Mouse (Mus musculus) CH12.LX (cell line): ENCODE results near the gene Spred2. TPM values are rescaled to one million over a fixed set of nuclear protein-coding genes. Genes with fewer than 3 reads are reported as not detected.

Experiments used
- DNase-seq: peaks from one replicate; pipeline ENCODE4 v3.0.0-alpha.2; 2013; ENCODE audit errors: extremely low read depth
- H3K27ac ChIP-seq: 2 replicates; pipeline ENCODE4 v1.5.1; 2012; ENCODE audit warnings: low read depth, mild to moderate bottlenecking, control low read depth, moderate library complexity; ENCODE audit not compliant: insufficient read depth
- H3K27me3 ChIP-seq: replicated peaks from 2 replicates; pipeline ENCODE3; 2012; ENCODE audit warnings: inconsistent platforms
- H3K36me3 ChIP-seq, 2 experiments: replicated peaks in 1 of 2; 2 replicates each; pipeline versions ENCODE3 to v1.6.1; 2012; ENCODE audit warnings: inconsistent platforms in 1 of 2, low read length in 1 of 2, mild to moderate bottlenecking in 1 of 2, mixed read lengths in 1 of 2, moderate library complexity in 1 of 2; ENCODE audit not compliant: control insufficient read depth in 1 of 2, insufficient read depth in 1 of 2
- H3K4me1 ChIP-seq, 2 experiments: 2 replicates each; pipeline ENCODE4 v1.6.1; 2012; ENCODE audit warnings: inconsistent platforms in 1 of 2, moderate library complexity in 1 of 2; ENCODE audit not compliant: insufficient read depth in 2 of 2, control insufficient read depth in 1 of 2
- H3K4me2 ChIP-seq: 2 replicates; pipeline ENCODE4 v1.6.1; 2012; ENCODE audit warnings: low read depth, mild to moderate bottlenecking, control low read depth; ENCODE audit not compliant: poor library complexity, insufficient read depth, severe bottlenecking
- H3K4me3 ChIP-seq, 3 experiments: fragments of 150-350 bp in 1 of 3; sonication (generic) in 1 of 3; replicated peaks in 1 of 3; 2 replicates each; pipeline versions ENCODE3 to v1.5.1; 2011 to 2012; ENCODE audit warnings: low read depth in 2 of 3, low read length in 2 of 3, mild to moderate bottlenecking in 2 of 3, moderate library complexity in 2 of 3, control low read depth in 1 of 3, improper control_type of control experiment in 1 of 3, inconsistent platforms in 1 of 3, mixed read lengths in 1 of 3; ENCODE audit not compliant: poor library complexity in 1 of 3
- H3K79me2 ChIP-seq: replicated peaks from 2 replicates; pipeline ENCODE4 v1.6.1; 2012; ENCODE audit warnings: mild to moderate bottlenecking, moderate library complexity; ENCODE audit not compliant: control insufficient read depth, poor library complexity, insufficient read depth, severe bottlenecking; ENCODE audit errors: extremely low read depth
- H3K9ac ChIP-seq: 2 replicates; pipeline ENCODE4 v1.6.1; 2012; ENCODE audit warnings: low read depth, mild to moderate bottlenecking, control low read depth, moderate library complexity; ENCODE audit not compliant: insufficient read depth
- H3K9me3 ChIP-seq: replicated peaks from 2 replicates; pipeline ENCODE3; 2012; ENCODE audit warnings: low read length, inconsistent platforms, mixed read lengths
- BHLHE40 ChIP-seq: IDR thresholded peaks from 2 replicates; pipeline ENCODE4 v1.6.1; 2011; ENCODE audit warnings: mild to moderate bottlenecking, low read depth, low read length, improper control_type of control experiment
- CHD1 ChIP-seq: IDR thresholded peaks from 2 replicates; pipeline ENCODE4 v1.6.1; 2012; ENCODE audit warnings: low read depth, low read length, improper control_type of control experiment, inconsistent platforms
- CHD2 ChIP-seq: IDR thresholded peaks from 2 replicates; pipeline ENCODE4 v1.6.1; 2011; ENCODE audit warnings: low read length, improper control_type of control experiment
- CTCF ChIP-seq, 2 experiments: IDR thresholded peaks in 1 of 2; conservative IDR thresholded peaks in 1 of 2; 2 replicates each; pipeline ENCODE4 v1.5.1; 2011 to 2012; ENCODE audit warnings: low read depth in 2 of 2, low read length in 2 of 2, improper control_type of control experiment in 1 of 2, inconsistent platforms in 1 of 2, mild to moderate bottlenecking in 1 of 2, moderate library complexity in 1 of 2
- ELF1 ChIP-seq: IDR thresholded peaks from 2 replicates; pipeline ENCODE4 v1.6.1; 2014; ENCODE audit warnings: low read depth, mild to moderate bottlenecking, inconsistent platforms, low read length, improper control_type of control experiment
- GABPA ChIP-seq: IDR thresholded peaks from 2 replicates; pipeline ENCODE4 v1.6.1; 2012; ENCODE audit warnings: low read depth, low read length, improper control_type of control experiment, inconsistent platforms; ENCODE audit not compliant: insufficient replicate concordance
- HCFC1 ChIP-seq: IDR thresholded peaks from 2 replicates; pipeline ENCODE4 v1.6.1; 2012; ENCODE audit warnings: low read depth, mild to moderate bottlenecking, inconsistent platforms, low read length, improper control_type of control experiment
- JUN ChIP-seq: IDR thresholded peaks from 2 replicates; pipeline ENCODE4 v1.6.1; 2011; ENCODE audit warnings: low read depth, mild to moderate bottlenecking, low read length, improper control_type of control experiment, moderate library complexity; ENCODE audit not compliant: insufficient read depth
- KAT2A ChIP-seq: IDR thresholded peaks from 2 replicates; pipeline ENCODE4 v1.6.1; 2012; ENCODE audit warnings: low read length, improper control_type of control experiment, inconsistent platforms; ENCODE audit not compliant: insufficient replicate concordance
- MAX ChIP-seq: IDR thresholded peaks from 2 replicates; pipeline ENCODE4 v1.6.1; 2011; ENCODE audit warnings: low read length, improper control_type of control experiment
- MAZ ChIP-seq: IDR thresholded peaks from 2 replicates; pipeline ENCODE4 v1.6.1; 2012; ENCODE audit warnings: low read depth, mild to moderate bottlenecking, inconsistent platforms, low read length, improper control_type of control experiment, moderate library complexity
- MEF2A ChIP-seq: IDR thresholded peaks from 2 replicates; pipeline ENCODE4 v1.6.1; 2014; ENCODE audit warnings: low read depth, mild to moderate bottlenecking, inconsistent platforms, low read length, improper control_type of control experiment, borderline replicate concordance
- MXI1 ChIP-seq: IDR thresholded peaks from 2 replicates; pipeline ENCODE4 v1.6.1; 2011; ENCODE audit warnings: mild to moderate bottlenecking, low read depth, low read length, improper control_type of control experiment
- RCOR1 ChIP-seq: conservative IDR thresholded peaks from 2 replicates; pipeline ENCODE4 v1.6.1; 2012; ENCODE audit warnings: low read depth, mild to moderate bottlenecking, inconsistent platforms, low read length, improper control_type of control experiment
- SIN3A ChIP-seq: IDR thresholded peaks from 2 replicates; pipeline ENCODE4 v1.6.1; 2012; ENCODE audit warnings: low read length, improper control_type of control experiment, inconsistent platforms
- USF2 ChIP-seq: conservative IDR thresholded peaks from 2 replicates; pipeline ENCODE4 v1.6.1; 2011; ENCODE audit warnings: low read depth, low read length, improper control_type of control experiment
- ZC3H11A ChIP-seq: IDR thresholded peaks from 2 replicates; pipeline ENCODE4 v1.6.1; 2012; ENCODE audit warnings: low read depth, mild to moderate bottlenecking, inconsistent platforms, low read length, improper control_type of control experiment
- ZKSCAN1 ChIP-seq: IDR thresholded peaks from 2 replicates; pipeline ENCODE4 v1.6.1; 2012; ENCODE audit warnings: low read depth, inconsistent platforms, low read length, improper control_type of control experiment, borderline replicate concordance
- ZMIZ1 ChIP-seq: IDR thresholded peaks from 2 replicates; pipeline ENCODE4 v1.6.1; 2012; ENCODE audit warnings: low read depth, mild to moderate bottlenecking, inconsistent platforms, low read length, improper control_type of control experiment
- dilution Hi-C: fragments of 300-500 bp; cut with MboI; formaldehyde crosslinking; loops from 2 replicates; pipeline ENCODE4 v1.14.3; 2020; ENCODE audit warnings: low sequenced_read_pairs; ENCODE audit not compliant: extremely low pct_unique_long_range_greater_than_20kb, extremely low pct_ligation_motif_present
- in situ Hi-C: fragments of 300-500 bp; cut with MboI; formaldehyde crosslinking; loops from 3 replicates; pipeline ENCODE4 v1.14.3; 2019; ENCODE audit warnings: low sequenced_read_pairs, low pct_ligation_motif_present, low pct_unique_long_range_greater_than_20kb, mixed read lengths
- polyA plus RNA-seq: library from polyadenylated mRNA; unstranded; fragments of >175 nt; gene quantifications from 2 replicates; pipeline ENCODE4 v1.2.1, GENCODE M21; 2012; ENCODE audit warnings: low read depth; ENCODE audit not compliant: insufficient read length
- total RNA-seq, 2 experiments: library from RNA; depleted of rRNA; stranded (reverse); fragments of 300-350 nt in 1 of 2; fragments of >200 nt in 1 of 2; gene quantifications; 2 replicates each; pipeline ENCODE4 v1.2.3; 2012 to 2014

The Spred2 gene
- total and polyA plus RNA-seq, 3 experiments: 1.4 to 15.8 (median 4.2) TPM

DNA sequence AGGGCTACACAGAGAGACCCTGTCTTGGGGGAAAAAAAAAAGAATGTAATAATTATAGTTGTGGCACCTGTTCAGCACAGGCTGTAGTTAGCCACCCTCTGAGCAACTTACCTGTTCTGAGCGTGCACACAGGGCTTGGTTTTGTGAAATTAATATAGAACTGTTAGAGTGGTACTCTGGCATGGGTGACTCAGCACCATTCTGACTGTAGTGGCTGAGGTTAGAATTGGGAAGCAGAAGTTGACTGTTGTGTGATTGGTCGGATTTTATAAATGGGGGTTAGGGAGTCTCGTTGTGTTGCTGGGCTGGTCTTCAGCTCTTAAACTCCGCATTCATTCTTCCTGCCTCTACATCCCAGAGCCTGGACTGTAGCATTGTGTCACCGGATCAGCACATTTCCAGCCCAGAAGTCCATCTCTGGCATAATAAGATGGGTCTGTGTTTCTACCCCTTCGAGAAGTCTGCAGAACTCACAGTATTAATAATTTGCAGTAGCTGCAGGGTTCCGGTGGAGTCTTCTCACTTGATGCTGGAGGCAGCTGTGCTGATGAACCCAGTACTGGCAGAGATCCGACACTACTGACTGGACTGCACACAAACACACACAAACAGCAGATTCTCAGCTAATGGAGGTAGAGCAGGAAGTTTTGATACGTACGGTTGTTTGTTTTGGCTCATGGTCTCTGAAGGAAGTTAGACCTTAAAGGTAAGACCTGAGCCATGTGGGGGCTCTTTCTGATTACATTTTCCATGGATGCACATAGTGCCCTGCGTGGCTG lies 5.1 kb downstream of the Spred2 start:
- H3K79me2 ChIP-seq: peaks cover 26% of the 10 kb centered on the region
- DNase-seq: no peak
- H3K27ac ChIP-seq: no peak overlapping the region
- peaks cover 0 to 37% of the 10 kb centered on the region in 2 experiments for H3K36me3 ChIP-seq
- no peaks in the 10 kb centered on the region for H3K27me3 ChIP-seq
- H3K9ac ChIP-seq: no peak overlapping the region
- TF ChIP-seq CHD1 (no peak), GABPA (no peak), MXI1 (no peak), ZMIZ1 (no peak), CHD2 (no peak), RCOR1 (no peak), ZKSCAN1 (no peak), SIN3A (no peak), USF2 (no peak), KAT2A (no peak), BHLHE40 (no peak), JUN (no peak), HCFC1 (no peak), ZC3H11A (no peak)
- TF ChIP-seq, all 38 proteins: peak for 0
- Histone ChIP-seq H3K4me2 (no peak overlapping the region), H3K9me3 (no peaks in the 10 kb centered on the region), H3K4me3 (no peak overlapping the region), H3K4me1 (peaks cover 7 to 71% of the 10 kb centered on the region in 2 experiments)
- in situ Hi-C loops: loop anchor here (10.0 kb wide), 1 partner anchor 146 kb away; no protein-coding TSS in a partner anchor
- dilution Hi-C loops: no loop called here

DNA sequence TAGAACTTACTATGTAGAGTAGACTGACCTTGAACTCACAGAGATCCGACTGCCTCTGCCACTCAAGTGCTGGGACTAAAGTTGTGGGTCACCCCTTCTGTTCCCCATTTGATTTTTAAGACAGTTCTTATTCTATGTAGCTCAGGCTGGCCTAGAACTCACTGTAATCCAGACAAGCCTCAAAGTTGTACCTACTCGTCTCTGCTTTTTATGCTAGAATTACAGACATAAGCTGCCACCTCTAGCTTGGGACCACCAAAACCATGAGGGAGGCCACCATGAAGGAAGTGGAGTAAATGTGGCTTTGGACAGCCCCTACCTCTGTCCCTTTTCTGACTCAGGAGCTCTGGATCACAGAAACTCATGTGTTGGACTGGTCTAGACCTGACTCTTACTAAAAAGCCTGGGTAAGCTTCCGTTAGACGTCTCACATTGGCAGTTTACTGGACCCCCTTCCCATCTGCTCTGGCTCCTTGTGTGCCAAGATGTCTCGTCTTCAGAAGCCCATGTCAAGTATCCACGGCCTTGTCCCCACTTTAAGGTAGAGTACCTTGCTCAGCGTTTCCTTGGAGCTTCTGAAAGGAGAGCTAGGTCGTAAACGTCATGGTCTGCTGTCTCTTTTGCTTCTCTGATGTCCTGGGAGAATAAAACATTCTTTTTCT lies 7.5 kb downstream of the Spred2 start:
- H3K4me2 ChIP-seq: no peak overlapping the region
- H3K9ac ChIP-seq: no peak overlapping the region
- H3K4me1 ChIP-seq: peaks cover 6 to 86% of the 10 kb centered on the region in 2 experiments
- DNase-seq: no peak
- no peaks in the 10 kb centered on the region for H3K27me3 ChIP-seq
- H3K4me3 ChIP-seq: no peak overlapping the region
- no peak overlapping the region for H3K27ac ChIP-seq
- H3K9me3 ChIP-seq: no peaks in the 10 kb centered on the region
- H3K36me3 ChIP-seq: peaks cover 0 to 44% of the 10 kb centered on the region in 2 experiments
- in situ Hi-C loops (no loop called here), dilution Hi-C loops (no loop called here)
- H3K79me2 ChIP-seq: peaks cover 26% of the 10 kb centered on the region
- no peak for TF ChIP-seq ELF1
- no peak for TF ChIP-seq MAX
- no peak for TF ChIP-seq KAT2A
- TF ChIP-seq MAZ: no peak
- no peak for TF ChIP-seq MEF2A
- no peak for TF ChIP-seq CTCF (conservative IDR thresholded peaks at IDR 0.05 in 1 of 2, IDR thresholded peaks at IDR 0.05 in 1 of 2; ENCODE audit: low read depth in 2 of 2, low read length in 2 of 2)
- TF ChIP-seq CHD1: no peak
- no peak for TF ChIP-seq JUN
